Mouse (Mus musculus) heart, embryonic 12.5 days (tissue): ENCODE measurements around the gene Myof. TPM values are rescaled to one million over a fixed set of nuclear protein-coding genes. Genes with fewer than 3 reads are reported as not detected.
A peak's percentile ranks its signal among the peaks of the same experiment; 100 is the strongest.

Experiments used
- ATAC-seq: fragments of 200-750 bp; cut with Nextera tagmentation; 2 replicates; pipeline ENCODE4 v1.8.0; 2017; ENCODE audit warnings: moderate TSS enrichment, moderate library complexity; ENCODE audit not compliant: insufficient number of reproducible peaks, low FRiP score
- H3K27ac ChIP-seq: fragments of 300-500 bp; sonication (generic); 2 replicates; pipeline ENCODE4 v1.5.1; 2016; ENCODE audit warnings: mild to moderate bottlenecking, moderate library complexity; ENCODE audit not compliant: poor library complexity, severe bottlenecking
- H3K27me3 ChIP-seq: fragments of 300-500 bp; sonication (generic); replicated peaks from 2 replicates; pipeline ENCODE4 v1.6.1; 2016; ENCODE audit warnings: mild to moderate bottlenecking, moderate library complexity
- H3K36me3 ChIP-seq: fragments of 300-500 bp; sonication (generic); 2 replicates; pipeline ENCODE4 v1.6.1; 2016; ENCODE audit warnings: mild to moderate bottlenecking, moderate library complexity
- H3K4me1 ChIP-seq: fragments of 300-500 bp; sonication (generic); replicated peaks from 2 replicates; pipeline ENCODE4 v1.6.1; 2016; ENCODE audit warnings: mild to moderate bottlenecking
- H3K4me2 ChIP-seq: fragments of 300-500 bp; sonication (generic); 2 replicates; pipeline ENCODE4 v1.6.1; 2016; ENCODE audit warnings: mild to moderate bottlenecking, moderate library complexity
- H3K4me3 ChIP-seq: fragments of 300-500 bp; sonication (generic); 2 replicates; pipeline ENCODE4 v1.5.1; 2016; ENCODE audit warnings: mild to moderate bottlenecking
- H3K9ac ChIP-seq: fragments of 300-500 bp; sonication (generic); 2 replicates; pipeline ENCODE4 v1.6.1; 2016; ENCODE audit warnings: mild to moderate bottlenecking, moderate library complexity
- H3K9me3 ChIP-seq: fragments of 300-500 bp; sonication (generic); replicated peaks from 2 replicates; pipeline ENCODE4 v1.6.1; 2016; ENCODE audit warnings: mild to moderate bottlenecking, moderate library complexity
- WGBS: fragments of 180-500 bp; shearing (Covaris S2); methylation state at CpG from one replicate; pipeline ENCODE4 v1.1.7; 2016; 5-methylcytosine and 5-hydroxymethylcytosine counted together
- polyA plus RNA-seq: library from polyadenylated mRNA; unstranded; fragments of >200 nt; fragmentation: Nextera tagmentation; extraction: Ambion mirVana; gene quantifications from 2 replicates; pipeline ENCODE4 v1.2.1, GENCODE M21; 2016

Gene Myof
- polyA plus RNA-seq, 1 experiment from 2014 or later, result 9.4 TPM

DNA sequence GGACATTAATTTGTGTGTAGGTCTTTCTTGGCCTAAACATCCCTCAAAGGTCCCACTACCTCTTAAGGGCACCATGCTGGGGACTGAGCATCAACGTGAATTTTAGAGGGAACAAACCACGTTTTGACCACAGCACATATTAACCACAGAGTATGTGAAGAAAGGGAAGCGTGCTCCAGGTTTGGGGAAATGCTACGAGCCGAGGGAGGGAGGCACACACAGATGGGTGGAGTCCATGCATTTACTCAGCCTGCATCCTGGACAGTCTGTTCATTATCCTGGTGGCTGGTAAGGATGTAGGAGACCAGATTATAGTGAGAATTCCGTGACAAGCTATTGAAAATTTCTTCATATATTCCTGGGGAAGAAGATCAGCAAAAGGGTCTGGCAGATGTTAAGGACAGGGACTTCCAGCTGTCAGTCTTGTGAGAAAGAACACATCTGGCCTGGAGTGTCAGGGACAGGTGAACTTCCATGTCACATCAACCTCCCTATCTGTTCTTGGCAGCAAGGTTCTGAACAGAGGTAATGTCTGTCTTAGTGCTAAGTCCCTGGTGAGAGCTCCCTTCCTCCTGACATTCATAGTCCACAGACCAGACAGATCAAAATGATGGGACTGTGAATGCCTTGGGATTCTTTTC is 166.7 kb downstream of the Myof start:
- H3K4me3 ChIP-seq, result no peak overlapping the region
- no peak for ATAC-seq
- peaks cover 46% of the 10 kb centered on the region for H3K27me3 ChIP-seq

DNA sequence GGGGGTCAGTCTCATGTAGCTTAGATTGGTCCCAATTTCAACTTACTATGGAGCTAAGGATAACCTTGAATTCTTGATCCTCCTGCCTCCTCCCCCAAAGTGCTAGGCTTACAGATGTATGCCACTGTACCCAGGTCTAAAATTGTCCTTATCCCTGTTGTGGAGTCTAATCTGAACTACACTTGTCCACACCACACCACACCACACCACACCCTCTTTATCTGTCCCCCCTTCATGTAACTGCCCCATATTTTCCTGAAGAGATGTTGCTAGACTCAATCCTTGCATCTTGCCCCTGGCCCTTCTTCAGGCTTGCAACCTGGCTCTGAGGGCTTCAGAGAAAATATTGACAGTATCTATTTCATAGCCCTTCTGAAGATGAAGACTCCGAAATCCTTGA is 169.9 kb downstream of the Myof start:
- Histone ChIP-seq H3K4me3 (no peak overlapping the region), H3K27ac (no peak overlapping the region), H3K27me3 (peaks cover 24% of the 10 kb centered on the region), H3K36me3 (no peaks in the 10 kb centered on the region), H3K9ac (no peak overlapping the region), H3K9me3 (no peaks in the 10 kb centered on the region), H3K4me2 (no peak overlapping the region), H3K4me1 (peaks cover 10% of the 10 kb centered on the region)
- WGBS, result 68% methylated on average over 1 of the region's 1 CpGs
- no peak for ATAC-seq

More for the DNA sequence above, 166.7 kb downstream of the Myof start:
- no peak overlapping the region for H3K27ac ChIP-seq
- no peak overlapping the region for H3K9ac ChIP-seq
- no peaks in the 10 kb centered on the region for H3K36me3 ChIP-seq
- H3K9me3 ChIP-seq, result no peaks in the 10 kb centered on the region
- H3K4me1 ChIP-seq, result peaks cover 10% of the 10 kb centered on the region
- 55% methylated on average over 6 of the region's 6 CpGs for WGBS
- H3K4me2 ChIP-seq, result no peak overlapping the region

DNA sequence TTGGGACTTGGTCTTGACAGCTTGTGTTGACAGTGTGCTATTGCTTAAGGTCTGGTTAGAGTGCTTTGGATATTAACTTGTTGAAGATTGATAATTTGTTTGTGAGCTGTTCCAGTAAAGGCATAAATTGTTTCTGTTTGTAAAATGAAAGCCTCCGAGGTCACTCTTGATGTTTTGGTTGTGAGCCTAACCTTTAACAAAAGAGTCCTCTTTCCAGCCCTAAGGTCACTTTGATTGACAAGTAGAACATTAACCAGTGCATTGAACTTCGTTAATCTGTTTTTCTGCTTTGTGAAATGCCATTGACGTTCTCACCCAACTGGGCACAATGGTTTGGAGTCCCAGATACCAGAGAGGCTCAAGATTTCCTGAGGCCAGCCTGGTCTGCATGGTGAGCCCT is 175.8 kb downstream of the Myof start:
- H3K9ac ChIP-seq, result no peak overlapping the region
- 78% methylated on average over 3 of the region's 3 CpGs for WGBS
- no peak for ATAC-seq
- H3K27ac ChIP-seq, result no peak overlapping the region
- no peak overlapping the region for H3K4me2 ChIP-seq
- H3K4me1 ChIP-seq, result no peaks in the 10 kb centered on the region
- no peaks in the 10 kb centered on the region for H3K9me3 ChIP-seq
- no peaks in the 10 kb centered on the region for H3K36me3 ChIP-seq
- no peaks in the 10 kb centered on the region for H3K27me3 ChIP-seq
- no peak overlapping the region for H3K4me3 ChIP-seq

DNA sequence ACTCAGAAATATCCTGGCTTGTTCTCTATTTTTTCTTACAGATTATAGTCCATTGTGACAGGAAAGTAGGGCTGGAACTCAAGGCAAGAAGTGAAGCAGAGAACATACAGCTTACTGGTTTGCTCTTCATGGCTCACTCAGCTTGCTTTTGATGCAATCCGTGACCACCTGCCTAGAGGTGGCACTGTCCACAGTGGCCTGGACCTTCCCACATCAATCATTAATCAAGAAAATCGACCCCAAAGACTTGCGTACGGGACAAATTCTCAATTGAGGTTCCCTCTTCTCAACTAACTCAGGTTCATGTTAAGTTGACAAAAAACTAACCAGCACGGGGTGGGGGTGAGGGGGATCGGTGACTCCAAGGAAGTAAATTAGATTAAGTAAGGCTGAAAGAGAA is 176.4 kb downstream of the Myof start:
- Histone ChIP-seq H3K4me2 (no peak overlapping the region), H3K27ac (no peak overlapping the region), H3K9ac (no peak overlapping the region), H3K27me3 (no peaks in the 10 kb centered on the region), H3K36me3 (no peaks in the 10 kb centered on the region), H3K4me1 (no peaks in the 10 kb centered on the region), H3K4me3 (no peak overlapping the region), H3K9me3 (no peaks in the 10 kb centered on the region)
- WGBS, result 85% methylated on average over 6 of the region's 6 CpGs
- no peak for ATAC-seq

DNA sequence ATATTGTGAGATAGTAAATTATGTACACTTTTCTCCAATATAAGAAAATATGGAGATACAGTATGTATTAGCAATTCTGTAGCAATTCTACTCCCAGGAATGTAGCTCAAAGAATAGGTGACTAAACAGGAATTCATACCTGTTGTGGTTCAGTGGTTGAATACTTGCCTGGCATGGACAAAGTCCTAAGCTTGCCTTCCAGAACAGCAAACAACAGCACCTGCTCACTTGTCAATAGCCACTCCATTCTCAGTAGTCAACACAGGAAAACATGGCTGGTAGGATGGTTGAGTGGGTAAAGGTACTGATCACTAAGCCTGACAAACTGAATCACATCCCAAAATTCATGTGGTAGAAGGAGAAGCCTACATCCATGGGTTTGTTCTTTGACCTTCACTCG is 182.2 kb downstream of the Myof start:
- H3K27me3 ChIP-seq, result no peaks in the 10 kb centered on the region
- no peak overlapping the region for H3K4me3 ChIP-seq
- no peak for ATAC-seq
- no peak overlapping the region for H3K27ac ChIP-seq
- H3K4me1 ChIP-seq, result peaks cover 22% of the 10 kb centered on the region
- H3K4me2 ChIP-seq, result no peak overlapping the region
- H3K36me3 ChIP-seq, result no peaks in the 10 kb centered on the region
- H3K9me3 ChIP-seq, result no peaks in the 10 kb centered on the region
- no peak overlapping the region for H3K9ac ChIP-seq
- WGBS, result 86% methylated on average over 1 of the region's 1 CpGs

DNA sequence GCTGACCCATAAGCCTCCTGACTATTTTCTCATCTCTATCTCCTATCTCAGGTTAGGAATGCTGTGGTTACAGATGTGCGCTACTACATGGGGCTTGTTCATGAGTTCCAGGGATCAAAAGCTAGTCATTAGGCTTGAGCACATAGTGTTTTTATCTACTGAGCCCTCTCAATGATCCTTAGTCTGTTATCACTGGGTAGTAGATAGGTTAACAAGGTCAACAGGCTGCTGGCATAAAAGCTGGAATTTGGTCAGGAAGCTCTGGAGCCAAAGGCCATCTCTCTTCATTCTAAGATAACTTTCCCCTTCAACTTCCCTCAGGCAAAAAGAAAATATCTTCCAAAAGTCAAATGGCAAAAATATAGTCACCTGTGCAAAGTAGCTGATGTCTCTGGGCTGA is 183.1 kb downstream of the Myof start:
- Histone ChIP-seq H3K36me3 (no peaks in the 10 kb centered on the region), H3K27ac (no peak overlapping the region), H3K4me3 (no peak overlapping the region), H3K4me1 (peaks cover 22% of the 10 kb centered on the region), H3K9ac (no peak overlapping the region), H3K4me2 (no peak overlapping the region), H3K9me3 (no peaks in the 10 kb centered on the region), H3K27me3 (no peaks in the 10 kb centered on the region)
- ATAC-seq, result no peak
- 38% methylated on average over 1 of the region's 1 CpGs for WGBS

DNA sequence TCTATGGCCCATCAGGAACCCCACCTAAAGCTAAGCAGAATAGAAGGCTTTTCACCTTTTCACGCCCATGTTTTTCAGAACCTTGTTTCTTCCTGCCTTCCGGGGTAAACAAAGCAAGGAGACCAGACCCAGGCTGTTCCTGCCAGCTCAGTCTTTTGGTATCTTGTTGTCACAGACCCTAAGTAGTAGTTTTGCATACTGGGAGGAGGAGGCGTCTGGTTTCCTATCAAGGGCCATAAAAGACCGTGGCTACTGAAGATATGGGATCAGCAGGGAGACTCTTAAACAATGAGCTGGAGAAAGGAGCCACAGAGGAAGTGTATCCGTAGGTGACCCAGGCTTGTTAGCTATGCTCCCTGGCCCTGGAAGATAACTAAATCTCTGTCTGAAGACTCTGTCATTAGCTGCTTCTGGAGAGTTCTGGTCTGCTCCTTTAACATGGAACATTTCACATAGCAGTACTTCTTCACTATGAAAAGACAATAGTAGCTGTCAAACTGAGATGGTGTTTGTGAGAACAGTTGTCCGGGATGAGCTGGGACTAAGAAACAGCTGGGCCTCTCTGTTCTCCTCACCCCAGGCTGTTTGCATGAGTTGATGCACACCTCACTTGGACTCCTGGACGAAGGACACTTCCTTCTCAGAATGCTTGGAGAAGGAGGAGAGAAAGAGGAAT is 184.8 kb downstream of the Myof start:
- no peak overlapping the region for H3K4me2 ChIP-seq
- no peak overlapping the region for H3K9ac ChIP-seq
- ATAC-seq, result 0 out of 2 replicates have a peak, but pooled peaks have one; percentile 25
- no peak overlapping the region for H3K27ac ChIP-seq
- no peak overlapping the region for H3K4me3 ChIP-seq
- H3K4me1 ChIP-seq, result peaks cover 22% of the 10 kb centered on the region
- H3K36me3 ChIP-seq, result no peaks in the 10 kb centered on the region
- 29% methylated on average over 7 of the region's 7 CpGs for WGBS
- no peaks in the 10 kb centered on the region for H3K27me3 ChIP-seq
- H3K9me3 ChIP-seq, result no peaks in the 10 kb centered on the region

DNA sequence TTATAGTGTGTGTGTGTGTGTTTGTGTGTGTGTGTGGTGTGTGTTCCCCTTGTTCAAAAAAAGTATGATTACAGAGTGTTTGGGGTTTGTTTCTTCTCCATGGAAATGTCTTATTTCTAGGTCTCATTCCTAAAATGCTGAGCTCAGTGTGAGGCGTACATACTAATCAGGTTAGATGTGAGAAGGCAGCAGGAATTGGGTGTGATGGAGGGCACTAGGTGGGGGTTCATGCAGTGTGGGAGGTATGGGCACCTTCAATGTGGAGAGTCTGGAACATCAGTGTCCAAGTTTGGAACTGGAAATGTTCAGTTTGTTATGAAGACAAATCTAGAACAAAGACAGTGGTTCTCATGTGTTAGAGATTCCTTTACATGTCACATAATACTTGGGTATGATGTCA is 191.3 kb downstream of the Myof start:
- WGBS, result 56% methylated on average over 1 of the region's 1 CpGs
- no peaks in the 10 kb centered on the region for H3K9me3 ChIP-seq
- no peak overlapping the region for H3K4me3 ChIP-seq
- H3K4me2 ChIP-seq, result no peak overlapping the region
- ATAC-seq, result no peak
- H3K9ac ChIP-seq, result no peak overlapping the region
- H3K27ac ChIP-seq, result no peak overlapping the region
- no peaks in the 10 kb centered on the region for H3K36me3 ChIP-seq
- no peaks in the 10 kb centered on the region for H3K4me1 ChIP-seq
- H3K27me3 ChIP-seq, result no peaks in the 10 kb centered on the region

DNA sequence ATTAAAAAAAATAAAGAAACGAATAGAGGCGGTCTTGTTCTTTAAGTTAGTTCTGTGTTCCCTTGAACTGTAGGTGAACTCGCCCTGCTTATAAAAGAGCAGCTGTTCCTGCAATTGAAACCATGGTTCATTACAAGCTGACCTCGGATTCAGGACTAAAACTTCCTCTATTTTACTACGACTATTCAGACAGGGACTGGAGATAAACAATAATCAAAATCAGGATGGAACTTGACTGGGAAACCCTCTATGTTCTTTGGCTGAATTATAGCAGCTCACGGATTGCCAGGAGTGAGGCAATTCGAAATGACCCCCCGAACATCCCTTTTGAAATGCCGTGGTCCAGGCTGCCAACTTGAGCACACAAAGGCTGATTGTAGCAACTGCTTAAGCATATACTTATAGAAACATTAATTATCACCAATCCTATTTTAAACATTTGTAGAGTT is 191.8 kb downstream of the Myof start:
- Histone ChIP-seq H3K4me1 (no peaks in the 10 kb centered on the region), H3K27ac (no peak overlapping the region), H3K9me3 (no peaks in the 10 kb centered on the region), H3K4me2 (no peak overlapping the region), H3K4me3 (no peak overlapping the region), H3K27me3 (no peaks in the 10 kb centered on the region), H3K36me3 (no peaks in the 10 kb centered on the region), H3K9ac (no peak overlapping the region)
- WGBS, result 65% methylated on average over 9 of the region's 9 CpGs
- ATAC-seq, result no peak

Other genes starting within 250 kb of the Myof start
- 34.5 and 35.9 TPM in 2 replicates for gene Cep55, start 11.4 kb upstream of the Myof start, polyA plus RNA-seq
- gene Ffar4, start 53.5 kb upstream of the Myof start, polyA plus RNA-seq, result not detected in 2 replicates
- gene Rbp4, start 81.7 kb upstream of the Myof start, polyA plus RNA-seq, result 5.9 and 24.1 TPM in 2 replicates
- gene Pde6c, start 89.2 kb upstream of the Myof start, polyA plus RNA-seq, result not detected in 2 replicates
- gene Fra10ac1, start 180.6 kb upstream of the Myof start, polyA plus RNA-seq, result 30.2 and 31.7 TPM in 2 replicates
- not detected in 2 replicates for gene Lgi1, start 221.0 kb upstream of the Myof start, polyA plus RNA-seq